Mouse (Mus musculus) testis, adult 2 months (tissue): ENCODE measurements around the gene St6galnac4.

Source experiments
- CTCF ChIP-seq: fragments of 200-500 bp; IDR thresholded peaks from 2 replicates; pipeline ENCODE4 v1.5.1; 2012; ENCODE audit warnings: low read depth, mild to moderate bottlenecking, inconsistent platforms, low read length, moderate library complexity; ENCODE audit not compliant: control insufficient read depth, insufficient read depth, insufficient replicate concordance
- POLR2A ChIP-seq: fragments of 200-500 bp; IDR thresholded peaks from 2 replicates; pipeline ENCODE4 v1.6.1; 2012; ENCODE audit warnings: low read depth, mild to moderate bottlenecking, inconsistent platforms, low read length, moderate library complexity; ENCODE audit not compliant: control insufficient read depth

- no peak for TF ChIP-seq CTCF
- TF ChIP-seq POLR2A = no peak
Measured at GRCm38 (mm10) chr2:32634277-32635105, 47.6 kb downstream of the St6galnac4 start.
